Mouse (Mus musculus) mesoderm, embryonic 11.5 days (tissue): ENCODE data around the gene Kirrel.
A peak's percentile ranks its signal among the peaks of the same experiment; 100 is the strongest.

Source experiments
- DNase-seq: peaks from one replicate; pipeline ENCODE4 v3.0.0-alpha.2; 2012; ENCODE audit warnings: low read depth, low spot score

Kirrel gene

DNA sequence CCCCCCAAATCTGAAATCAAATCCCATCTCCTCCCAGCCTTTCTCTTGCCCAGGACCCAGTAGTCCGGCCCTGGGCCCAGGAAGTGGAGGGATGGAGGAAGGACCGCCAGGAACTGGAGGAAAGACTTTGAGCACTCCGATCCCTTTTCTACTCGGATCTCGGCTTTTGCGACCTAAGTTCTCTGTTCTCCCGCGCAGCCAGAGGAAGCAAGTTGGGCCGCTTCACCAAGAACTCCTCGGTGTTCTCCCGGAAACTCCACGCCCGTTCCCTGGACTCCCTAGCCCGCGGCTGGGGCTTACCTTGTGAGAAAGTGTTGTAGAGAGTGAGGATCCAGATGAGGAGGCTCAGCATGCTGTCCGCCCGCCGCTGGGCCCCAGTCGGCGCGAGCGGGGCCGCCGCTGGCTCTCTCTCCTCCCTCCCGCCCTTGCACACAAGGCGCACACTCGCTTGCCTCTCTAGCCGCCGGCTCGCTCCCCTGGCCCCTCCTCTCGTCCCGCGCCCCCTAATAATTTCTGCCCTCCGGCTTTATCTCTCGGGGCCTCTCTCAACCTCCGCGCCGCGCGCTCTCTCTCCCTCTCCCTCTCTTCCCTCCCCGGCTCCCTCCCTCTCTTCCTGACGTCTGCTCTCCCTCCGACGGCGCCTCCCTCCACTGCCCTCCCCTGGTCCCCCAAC lies at the start of gene Kirrel:
Gene Kirrel (minus strand): TSS at position 652 of the 673 bp plus-strand sequence.
- peak; percentile 92 for DNase-seq

DNA sequence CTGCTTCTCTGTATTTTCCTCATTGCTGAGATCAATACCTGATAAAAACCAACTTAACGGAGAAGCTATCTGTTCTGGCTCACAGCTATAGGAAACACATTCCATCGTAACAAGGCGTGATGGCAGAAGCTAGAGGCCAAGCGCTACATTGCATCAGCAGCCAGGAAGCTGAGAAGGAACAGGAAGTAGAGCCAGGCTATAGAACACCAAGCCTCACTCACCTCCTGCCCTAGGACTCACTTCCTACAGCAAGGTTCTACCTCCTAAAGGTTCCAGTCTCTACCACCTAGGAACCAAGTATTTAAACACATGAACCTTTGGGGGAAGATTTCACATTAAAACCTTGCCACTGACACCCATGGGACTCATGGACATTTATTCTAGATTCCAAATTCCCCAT lies 49.1 kb upstream of the Kirrel start:
- no peak for DNase-seq

DNA sequence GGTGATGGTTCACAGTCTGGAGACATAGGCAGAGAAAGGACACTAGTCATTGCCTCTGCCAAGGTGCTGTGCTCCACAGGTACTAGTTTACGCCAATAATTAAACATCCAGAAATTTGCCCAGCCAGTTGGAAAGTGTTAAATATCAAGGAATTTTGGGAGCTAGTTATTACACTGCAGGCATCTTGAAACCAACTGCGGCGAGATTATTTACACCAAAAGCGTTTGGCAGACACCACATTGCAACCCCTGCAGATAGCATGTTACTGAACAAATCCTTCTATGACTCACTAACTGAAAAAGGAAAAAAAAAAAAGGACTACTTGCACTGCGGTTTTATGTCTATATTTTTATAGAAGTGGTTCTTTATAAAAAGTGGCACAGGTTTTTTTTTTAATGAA lies 47.8 kb upstream of the Kirrel start:
- no peak for DNase-seq

DNA sequence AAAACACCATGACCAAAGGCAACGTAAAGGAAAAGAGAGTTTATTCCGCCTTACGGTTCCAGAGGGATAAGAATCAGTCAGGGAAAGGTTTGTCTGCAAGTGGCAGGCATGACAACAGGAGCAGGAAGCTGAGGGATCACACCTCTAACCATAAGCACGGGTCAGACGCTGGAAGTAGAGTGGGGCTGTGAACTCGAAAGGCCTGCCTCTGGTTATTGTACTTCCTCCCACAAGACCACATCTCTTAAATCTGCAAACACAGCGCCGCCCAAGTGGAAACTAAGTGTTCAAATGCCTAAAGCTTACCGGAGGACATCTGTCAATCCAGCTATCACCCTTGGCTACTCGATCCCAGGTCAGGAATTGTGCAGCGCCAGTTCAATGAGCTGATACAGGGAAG lies 40.6 kb upstream of the Kirrel start:
- no peak for DNase-seq

DNA sequence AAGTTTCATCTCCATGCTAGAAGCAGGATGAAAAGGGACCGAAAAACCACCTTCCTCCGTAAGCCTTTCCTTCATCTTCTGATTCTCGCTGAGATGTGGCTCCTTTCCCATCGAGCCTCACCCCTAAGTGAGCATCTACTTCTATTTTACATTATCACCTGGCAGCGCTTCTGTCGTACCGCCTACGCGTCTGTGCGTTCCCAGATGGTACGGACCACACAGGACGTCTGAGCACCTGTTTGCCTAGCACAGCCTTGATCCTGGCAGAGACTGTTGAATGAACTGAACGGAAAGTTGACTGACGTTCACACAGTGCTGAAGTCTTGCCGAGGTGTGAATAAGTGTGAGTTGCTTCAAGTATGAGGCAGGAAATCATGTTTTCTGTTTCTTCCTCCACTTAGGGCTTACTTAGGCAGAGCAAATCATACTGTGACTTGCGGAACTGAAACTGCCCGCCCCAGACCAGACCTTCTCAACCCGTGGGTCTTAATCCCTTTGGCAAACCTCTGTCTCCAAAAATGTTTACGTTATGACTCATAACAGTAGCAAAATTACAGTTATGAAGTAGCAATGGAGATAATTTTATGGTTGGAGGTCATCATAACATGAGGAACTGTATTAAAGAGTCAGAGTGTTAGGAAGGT lies 39.8 kb upstream of the Kirrel start:
- DNase-seq: no peak

DNA sequence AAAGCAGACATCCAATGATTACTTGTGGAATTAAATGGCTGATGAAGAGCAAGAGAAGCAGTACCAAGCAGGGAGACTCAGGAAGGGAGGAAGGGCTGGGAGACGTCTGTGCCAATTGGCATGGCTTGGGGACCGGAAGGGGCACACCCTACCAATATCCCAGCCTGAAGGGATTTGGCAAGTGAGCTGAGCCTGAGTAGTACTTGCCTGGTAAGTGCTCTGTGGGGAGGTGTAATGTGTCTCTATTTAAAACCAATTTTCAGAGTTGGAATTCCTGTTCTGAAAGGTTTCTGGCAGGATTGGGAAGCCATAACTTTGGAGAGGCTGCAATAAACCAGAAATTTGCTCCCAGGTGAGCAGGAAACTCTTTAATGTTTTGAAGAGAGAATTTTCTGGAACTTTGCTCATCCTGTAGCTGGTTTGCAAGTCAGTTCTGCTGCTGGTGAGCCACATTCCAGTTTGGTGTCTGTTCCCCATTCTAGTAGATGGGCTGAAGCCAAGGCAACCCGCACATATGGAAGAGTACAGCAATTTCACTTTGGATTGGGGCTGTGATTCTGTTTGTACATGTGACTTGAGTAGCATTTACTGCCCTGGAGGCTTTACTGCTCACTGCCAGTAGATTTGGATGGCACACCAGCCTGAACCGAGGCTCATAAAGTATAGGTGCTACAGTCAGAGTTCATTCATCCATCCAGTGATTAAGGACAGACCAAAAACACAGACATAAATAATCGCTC lies 32.0 kb upstream of the Kirrel start:
- no peak for DNase-seq

DNA sequence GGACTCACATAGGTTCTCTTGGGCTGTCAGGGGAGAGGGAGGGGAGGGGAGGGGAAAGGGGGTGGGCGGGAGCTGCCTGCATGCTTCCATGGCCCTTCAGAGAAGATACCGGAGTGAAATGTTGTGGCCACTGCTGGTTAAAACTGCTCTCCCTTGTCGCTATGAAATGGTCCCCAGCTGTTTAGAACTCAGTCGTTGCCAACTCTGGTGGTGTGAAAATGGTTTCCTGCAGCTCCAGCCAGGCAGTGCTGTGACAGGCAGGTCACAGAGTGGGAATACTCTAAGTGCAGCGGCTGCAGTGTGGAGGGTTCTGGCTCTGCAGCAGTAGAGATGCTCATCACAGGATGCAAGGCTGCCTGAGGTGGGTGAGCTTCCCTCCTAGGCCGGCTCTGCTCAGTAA lies 22.1 kb upstream of the Kirrel start:
- DNase-seq: no peak

DNA sequence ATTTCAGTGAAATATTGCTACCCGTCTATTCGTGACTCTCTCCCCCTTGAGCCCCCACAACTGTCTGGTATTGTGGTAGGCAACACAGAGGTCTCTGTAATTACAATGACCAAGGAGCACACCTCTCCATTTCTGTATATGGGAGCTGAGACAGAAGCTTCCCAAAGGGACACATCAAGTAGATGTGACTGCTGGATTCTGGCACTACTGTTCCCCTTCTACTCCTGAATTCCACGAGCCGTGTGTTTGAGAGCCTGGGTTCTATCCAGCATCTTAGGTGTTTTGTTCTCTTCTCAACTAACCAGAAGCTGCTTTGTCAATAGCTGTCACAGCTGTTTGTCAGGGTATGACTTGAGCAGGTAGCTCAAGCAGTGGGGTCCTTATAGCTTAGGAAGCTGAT lies 20.5 kb upstream of the Kirrel start:
- no peak for DNase-seq

DNA sequence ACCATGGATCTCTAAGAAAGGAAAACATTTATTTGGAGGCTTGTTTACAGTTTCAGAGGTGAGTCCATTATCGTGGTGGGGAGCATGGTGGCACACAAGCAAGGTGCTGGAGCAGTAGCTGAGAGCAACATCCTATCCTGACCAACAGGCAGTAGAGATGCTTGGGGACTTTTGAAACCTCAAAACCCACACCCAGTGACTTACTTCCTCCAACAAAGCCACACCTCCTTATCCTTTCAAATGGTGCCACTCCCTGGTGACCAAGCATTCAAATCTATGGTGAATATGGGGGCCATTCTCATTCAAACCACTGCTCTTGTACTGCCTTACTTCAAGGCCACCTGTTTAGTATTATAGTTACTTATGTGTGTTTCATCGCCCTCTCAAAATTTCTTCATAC lies 20.0 kb upstream of the Kirrel start:
- no peak for DNase-seq

DNA sequence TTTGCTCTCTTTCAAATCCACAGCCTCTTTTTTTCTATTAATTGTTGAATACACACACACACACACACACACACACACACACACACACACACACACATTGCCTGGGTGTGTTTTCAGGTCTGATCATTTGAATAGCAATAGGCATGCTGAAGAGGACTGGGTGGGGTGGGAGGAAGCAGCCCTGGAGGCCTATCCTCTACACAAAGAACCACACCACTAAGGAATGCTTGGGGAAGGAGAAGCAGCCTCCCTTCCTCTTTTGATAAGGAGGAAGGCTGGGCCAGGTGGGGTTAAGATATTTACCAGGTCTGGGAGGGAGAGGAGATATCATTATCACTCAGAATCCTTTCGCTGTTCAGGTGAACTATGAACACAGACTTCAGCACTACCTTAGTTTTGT lies 19.2 kb upstream of the Kirrel start:
- DNase-seq: no peak

DNA sequence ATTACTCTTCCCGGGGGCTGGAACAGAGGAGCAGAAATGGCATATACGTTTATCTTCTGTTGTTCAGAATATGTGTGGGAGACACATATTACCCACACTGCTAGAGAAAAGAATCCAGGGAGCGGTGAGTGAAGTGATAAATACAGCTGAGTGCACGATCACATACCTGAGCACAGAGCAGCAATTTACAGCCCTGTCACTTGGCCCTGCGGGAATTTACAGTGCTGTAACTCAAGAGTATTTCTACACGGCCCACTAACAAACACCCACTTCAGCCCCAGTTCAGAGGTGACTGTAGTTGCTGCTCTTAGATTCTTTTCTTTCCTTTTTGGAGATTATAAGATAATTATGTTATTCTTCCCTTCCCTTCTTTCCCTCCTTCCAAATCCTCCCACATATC lies 18.8 kb upstream of the Kirrel start:
- DNase-seq: peak; percentile 25

DNA sequence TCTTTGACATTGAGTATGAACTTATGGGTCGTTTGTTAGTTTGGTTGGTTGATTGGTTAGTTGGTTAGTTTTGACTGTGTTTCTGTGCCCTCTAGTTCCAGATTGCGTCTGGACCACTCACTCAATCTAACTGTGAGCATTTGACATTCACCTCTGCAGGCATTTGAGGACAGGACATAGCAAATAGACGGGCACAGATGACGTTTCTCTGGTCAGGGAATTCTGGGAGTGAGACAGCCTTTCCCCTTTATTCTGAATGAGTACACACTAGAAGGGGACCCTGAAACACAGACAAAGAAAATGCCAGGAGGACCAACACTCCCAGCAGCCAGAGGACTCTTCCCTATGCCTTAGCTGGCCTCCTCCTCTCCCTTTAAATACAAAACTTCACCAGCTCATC lies 2.1 kb upstream of the Kirrel start:
- DNase-seq: no peak

DNA sequence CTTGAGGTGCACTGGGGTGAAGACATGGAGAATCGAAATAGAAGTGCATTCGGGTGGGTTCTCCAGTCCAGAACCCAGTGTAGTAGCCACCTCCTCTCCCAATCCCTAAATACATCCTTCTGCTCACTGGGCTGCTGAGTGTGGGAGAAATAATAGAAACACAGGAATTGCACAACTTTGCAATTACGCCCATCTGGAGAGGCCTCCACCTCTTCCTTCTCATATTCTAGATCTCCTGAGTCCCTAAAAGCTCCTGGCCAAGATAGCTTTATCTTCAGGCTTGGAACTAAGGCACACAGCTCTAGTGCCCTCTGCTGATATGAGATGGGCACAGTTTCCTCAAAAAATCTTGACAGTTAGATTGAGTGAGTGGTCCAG lies 880 bp upstream of the Kirrel start:
- DNase-seq: no peak

DNA sequence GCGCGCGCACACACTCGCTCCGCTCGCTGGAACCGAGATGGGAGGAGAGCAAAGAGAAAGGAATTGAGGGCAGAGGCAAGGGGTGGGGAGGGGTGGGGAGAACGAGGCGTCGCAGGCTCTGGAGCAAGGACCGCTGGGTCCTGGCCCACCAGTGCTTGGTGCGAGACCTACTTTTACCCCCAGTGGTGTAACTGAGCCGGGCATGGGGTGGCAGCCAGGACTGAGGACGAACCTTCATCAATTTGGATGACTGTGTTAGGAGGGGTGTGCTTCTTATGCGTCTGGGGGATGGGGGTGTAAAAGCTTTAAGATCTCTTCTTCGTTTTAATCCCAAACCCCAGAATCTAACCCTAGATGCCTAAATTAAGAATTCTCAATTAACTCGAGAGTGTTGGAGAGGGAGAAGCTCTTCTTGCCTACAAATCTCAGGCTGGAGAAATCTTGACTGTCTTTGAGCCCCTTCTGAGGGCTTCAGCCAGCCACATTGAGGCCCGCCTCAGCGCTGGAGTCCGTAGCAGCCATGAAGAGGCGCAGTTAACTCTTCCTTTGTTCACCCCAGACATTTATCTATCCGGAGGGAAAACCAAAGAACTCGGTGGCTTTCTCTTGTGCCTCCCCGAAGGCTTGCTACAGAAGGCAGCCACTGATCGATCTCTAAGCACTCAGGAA lies 356 bp upstream of the Kirrel start:
- DNase-seq: no peak

DNA sequence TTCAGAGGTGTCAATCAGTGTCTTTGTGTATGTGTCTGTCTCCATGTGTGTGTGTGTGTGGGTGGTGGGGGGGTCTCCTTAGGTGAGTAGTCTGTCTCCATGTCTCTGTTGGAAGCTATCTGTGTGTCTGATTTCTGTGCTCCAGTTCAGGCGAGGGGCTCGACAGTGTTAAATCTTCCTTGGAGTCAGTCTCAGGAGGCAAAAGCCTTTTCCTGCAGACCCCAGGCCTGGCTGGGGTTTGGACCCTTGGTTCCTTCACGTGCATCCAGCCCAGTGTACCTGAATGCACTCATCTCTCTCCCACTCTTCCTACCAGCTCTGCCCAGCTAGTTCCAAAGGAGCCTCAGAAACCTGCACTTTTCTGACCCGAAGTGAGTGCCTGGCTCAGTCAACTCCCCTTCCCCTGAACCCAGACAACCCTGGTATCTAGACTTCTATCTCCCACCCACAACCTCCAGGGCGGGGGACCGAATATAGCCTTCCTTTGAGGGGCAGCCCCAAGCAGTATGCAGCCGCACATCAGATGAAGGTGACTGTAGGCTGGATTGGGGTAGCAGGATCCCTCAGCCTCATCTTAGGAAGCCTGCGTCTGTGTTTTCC lies 961 bp downstream of the Kirrel start:
- DNase-seq: no peak

DNA sequence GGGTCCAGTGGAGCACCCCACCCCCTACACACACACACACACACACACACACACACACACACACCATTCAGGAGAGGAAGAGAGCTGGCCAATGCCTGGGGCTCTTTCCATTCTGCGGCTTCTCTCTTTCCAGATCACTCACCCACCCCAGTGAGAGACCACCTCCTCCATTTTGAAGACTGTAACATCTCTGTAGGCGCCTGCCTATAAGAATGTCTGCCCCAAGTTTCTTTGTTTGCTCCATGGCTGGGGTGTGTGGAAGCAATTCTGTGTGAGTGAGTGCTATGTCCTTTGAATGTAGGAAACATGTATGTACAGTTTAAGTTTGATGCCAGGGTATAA lies 1.5 kb downstream of the Kirrel start:
- DNase-seq: no peak

DNA sequence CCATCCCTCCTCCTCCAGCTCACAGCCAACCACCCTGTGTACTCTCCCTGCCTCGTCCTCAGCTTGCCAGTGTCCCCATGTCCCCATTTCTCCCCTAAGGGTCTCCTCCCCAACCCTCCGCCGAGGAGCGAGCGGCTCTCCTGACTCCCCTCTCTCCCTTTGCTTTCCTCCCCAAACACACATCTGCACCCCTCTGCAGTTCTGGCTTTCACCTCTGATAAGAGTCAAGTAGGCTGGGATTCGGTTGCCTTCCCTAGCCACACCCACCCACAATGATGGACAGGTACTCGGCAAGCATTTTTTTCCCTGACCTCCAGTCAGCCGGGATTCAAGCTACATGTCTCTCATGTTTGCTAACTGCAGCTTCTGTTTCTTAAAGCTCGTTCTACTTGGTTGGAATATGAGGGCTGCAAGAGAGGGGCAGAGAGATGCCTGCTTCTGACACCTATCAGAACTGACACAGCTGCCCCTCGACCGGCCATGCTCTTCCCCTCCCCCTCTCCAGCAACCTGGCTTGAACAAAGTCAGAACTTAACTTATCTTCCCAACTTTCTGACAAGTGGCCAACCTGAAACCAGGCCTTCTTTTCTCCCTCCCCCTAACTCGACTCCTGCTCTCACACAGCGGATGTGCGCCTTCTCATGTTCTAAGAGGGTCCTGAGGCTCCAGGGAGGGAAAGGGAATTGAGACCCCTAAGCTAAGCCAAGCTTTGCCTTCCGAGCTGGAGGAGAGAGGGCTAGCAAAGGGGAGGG lies 2.0 kb downstream of the Kirrel start:
- DNase-seq: no peak

DNA sequence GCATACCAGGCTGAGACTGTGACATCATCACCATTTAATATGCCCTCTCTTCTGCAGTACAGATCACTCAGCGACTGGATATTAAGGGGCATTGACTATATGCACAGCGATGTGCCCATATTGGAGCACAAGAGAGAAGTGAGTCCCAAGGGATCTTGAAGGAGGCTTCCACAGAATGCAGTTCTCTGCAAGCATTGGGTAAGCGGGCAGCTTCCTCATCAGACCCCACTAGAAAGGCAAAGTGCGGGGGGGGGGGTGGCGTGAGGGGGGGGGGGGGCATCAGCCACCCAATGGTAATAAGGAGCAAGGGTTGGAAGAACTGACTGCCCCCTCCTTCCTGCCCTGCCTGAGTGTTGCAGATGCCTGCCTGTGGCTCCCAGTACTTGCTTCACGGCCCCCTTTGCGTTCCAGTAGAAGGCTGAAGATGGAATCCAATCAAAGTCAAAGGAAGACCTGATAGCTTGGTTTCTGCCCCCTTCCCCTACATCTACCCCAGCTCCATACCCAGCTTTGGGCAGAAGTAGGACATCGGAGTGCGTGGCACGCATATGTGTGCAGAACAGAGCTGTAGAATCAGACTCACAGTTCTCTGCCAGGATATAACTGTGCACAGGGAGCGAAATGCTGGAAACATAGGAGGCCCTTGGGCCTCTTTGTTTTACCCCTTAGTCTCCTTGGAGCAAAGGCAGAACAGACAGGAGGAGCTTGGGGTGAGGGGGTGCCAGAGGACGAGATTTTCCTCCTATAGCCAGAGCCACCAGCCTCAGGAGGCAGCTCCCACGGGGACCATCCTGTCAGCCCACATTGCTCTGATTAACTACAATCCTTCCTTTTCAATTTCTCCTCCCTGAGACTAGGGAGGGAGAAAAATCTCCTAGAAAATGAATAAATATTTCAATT lies 3.1 kb downstream of the Kirrel start:
- no peak for DNase-seq

DNA sequence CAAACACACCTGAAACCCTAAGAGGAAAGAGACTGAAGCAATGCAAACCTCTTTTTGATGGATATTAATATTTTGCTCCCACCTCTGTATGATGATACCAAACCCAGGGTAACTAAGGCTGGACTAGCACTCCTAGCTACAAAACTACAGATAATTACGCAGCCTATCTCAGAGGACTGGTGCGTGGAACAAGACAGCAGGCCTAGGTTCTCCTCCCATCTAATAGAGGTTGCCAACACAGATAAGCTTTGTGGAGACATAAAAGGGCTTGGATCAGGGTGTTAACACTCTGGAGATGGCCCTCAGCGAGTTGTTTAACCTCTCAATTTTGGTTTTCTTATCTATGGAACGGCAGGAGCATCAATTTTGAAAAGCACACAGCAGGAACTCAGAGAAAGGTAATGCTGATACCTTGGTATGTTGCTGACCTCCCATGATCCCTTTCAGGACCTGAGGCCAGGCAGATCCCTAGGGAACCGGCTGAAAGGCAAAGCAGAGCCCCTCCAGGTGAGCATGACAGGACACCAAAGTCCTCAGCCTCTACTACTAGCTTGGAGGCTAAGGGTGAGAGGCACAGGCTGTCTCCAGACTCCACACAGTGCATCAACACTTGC lies 5.0 kb downstream of the Kirrel start:
- no peak for DNase-seq

DNA sequence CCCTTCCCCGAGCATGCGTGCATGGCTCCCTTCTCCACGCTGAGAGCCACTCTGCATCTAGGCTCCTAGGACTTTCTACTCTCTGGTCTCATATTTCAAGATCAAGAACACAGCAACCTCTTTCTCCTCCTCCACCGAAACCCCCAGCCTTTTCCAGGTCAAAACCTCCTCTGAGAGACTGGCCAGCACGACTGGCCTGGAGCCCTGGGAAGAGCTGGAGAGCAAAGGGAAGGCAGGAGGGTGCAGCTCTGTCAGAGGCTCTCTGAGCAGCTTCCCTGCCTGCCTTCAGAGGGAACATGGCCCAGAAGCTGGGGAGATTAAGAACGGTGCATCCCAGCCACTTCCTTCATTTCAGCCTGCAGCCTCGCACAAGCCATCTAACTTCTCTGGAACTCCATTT lies 5.8 kb downstream of the Kirrel start:
- DNase-seq: no peak
